8 mouse cellular contexts compared by ENCODE assay signal in genomic region chr17:56162231-56162774, GRCm38 (mm10). TPM values are rescaled to one million over a fixed set of nuclear protein-coding genes. Genes with fewer than 3 reads are reported as not detected.
DNase-seq lines count a peak whose midpoint lies in the region; ATAC-seq and TF ChIP-seq lines count a peak whose summit lies in the region.

Gene Tnfaip8l1 (plus strand): TSS chr17:56162477.

- peak within 1 kb of the TSS; percentile 49 for H3K9ac ChIP-seq in hindbrain, postnatal 0 days (replicated peaks; ENCODE audit: low read length)

- H3K4me2 ChIP-seq in hindbrain, postnatal 0 days (ENCODE audit: low read depth, low read length) = peak within 1 kb of the TSS; percentile 73

- ATAC-seq in common myeloid progenitor, adult 5-6 weeks (replicated peaks; ENCODE audit: low read depth, poor library complexity, severe bottlenecking) = peak; percentile 98
- ATAC-seq in hindbrain, postnatal 0 days = peak; percentile 95
- peak; percentile 97 for ATAC-seq in megakaryocyte, adult 5-6 weeks (ENCODE audit: poor library complexity, severe bottlenecking)

- no peaks in the 10 kb centered on the region for H3K36me3 ChIP-seq in hindbrain, postnatal 0 days (ENCODE audit: insufficient read depth, low read length)

- peak within 1 kb of the TSS; percentile 72 for H3K4me3 ChIP-seq in gastrocnemius, adult 2 months
- H3K4me3 ChIP-seq in hindbrain, postnatal 0 days (ENCODE audit: low read length) = peak within 1 kb of the TSS; percentile 37
- peak within 1 kb of the TSS; percentile 60 for H3K4me3 ChIP-seq in left cerebral cortex, adult 2 months

- no peak for TF ChIP-seq CTCF in gastrocnemius, adult 2 months (IDR thresholded peaks at IDR 0.05)
- TF ChIP-seq CTCF in hindbrain, postnatal 0 days (IDR thresholded peaks at IDR 0.05; ENCODE audit: low read depth) = no peak
- TF ChIP-seq CTCF in left cerebral cortex, adult 2 months (IDR thresholded peaks at IDR 0.05) = no peak

- no peaks in the 10 kb centered on the region for H3K27me3 ChIP-seq in hindbrain, postnatal 0 days (ENCODE audit: insufficient read depth, low read length)

- WGBS in hindbrain, postnatal 0 days = under 1% methylated on average over 30 of the region's 30 CpGs

- peaks cover 12% of the 10 kb centered on the region for H3K4me1 ChIP-seq in hindbrain, postnatal 0 days (ENCODE audit: insufficient read depth, low read length)

- peak; percentile 97 for DNase-seq in ZHBTc4 (ENCODE audit: low read depth, low spot score)
- peak; percentile 96 for DNase-seq in gastrocnemius, adult 2 months
- peak; percentile 96 for DNase-seq in hindbrain, postnatal 0 days (ENCODE audit: low spot score)
- peak; percentile 93 to 98 for DNase-seq in left cerebral cortex, adult 2 months (ENCODE audit: extremely low spot score in 1 of 2, low spot score in 2 of 2)
- peak; percentile 96 to 98 for DNase-seq in right cerebral cortex, adult 2 months (ENCODE audit: low spot score in 2 of 2)
- DNase-seq in urinary bladder, postnatal 14 days (ENCODE audit: low spot score) = peak; percentile 96

- no peaks in the 10 kb centered on the region for H3K9me3 ChIP-seq in hindbrain, postnatal 0 days (ENCODE audit: low read length)

- intact Hi-C loops in gastrocnemius, adult 2 months (cut with DNase I) = no loop called here
- intact Hi-C loops in left cerebral cortex, adult 2 months (cut with DNase I) = no loop called here

- H3K27ac ChIP-seq in gastrocnemius, adult 2 months = peak within 1 kb of the TSS; percentile 78
- no peak within 1 kb of the TSS for H3K27ac ChIP-seq in hindbrain, postnatal 0 days
- peak within 1 kb of the TSS; percentile 64 for H3K27ac ChIP-seq in left cerebral cortex, adult 2 months

RNA-seq across cellular contexts. Expression of gene Tnfaip8l1, which starts in this region (rescaled TPM):
- total RNA-seq in common myeloid progenitor, adult 5-6 weeks (2017) = 3.2 and 3.7 TPM in 2 replicates
- under 1 TPM; 0.25 to 0.43 TPM for total RNA-seq in gastrocnemius, adult 2 months (2021)
- 14.4 and 17.8 TPM in 2 replicates for total RNA-seq in hindbrain, postnatal 0 days (2014; rRNA removed)
- polyA plus RNA-seq in hindbrain, postnatal 0 days (2015; fragmentation: Nextera tagmentation; extraction: Ambion mirVana) = 6.9 and 7.1 TPM in 2 replicates
- 1 to 10 TPM; 7.5 to 8.7 TPM for total RNA-seq in left cerebral cortex, adult 2 months (2021)
- 4.3 and 4.4 TPM in 2 replicates for total RNA-seq in megakaryocyte, adult 5-6 weeks (2015)
- 3.2 and 4.8 TPM in 2 replicates for total RNA-seq in megakaryocyte, adult 5-6 weeks (2017)

Comparison
In these comparisons a context has a peak if more than half of its experiments do, and no peak if none do; other contexts are left out.
1. Peak in DNase-seq, H3K4me3 ChIP-seq and H3K27ac ChIP-seq in gastrocnemius, adult 2 months; RNA of the gene not detected or under 1 TPM.